Mouse (Mus musculus): Measurements from ENCODE around the gene Dchs1. TPM values are rescaled to one million over a fixed set of nuclear protein-coding genes. Genes with fewer than 3 reads are reported as not detected.

The Dchs1 gene
- polyA plus RNA-seq, 1 experiment, result 5.0 TPM

DNA sequence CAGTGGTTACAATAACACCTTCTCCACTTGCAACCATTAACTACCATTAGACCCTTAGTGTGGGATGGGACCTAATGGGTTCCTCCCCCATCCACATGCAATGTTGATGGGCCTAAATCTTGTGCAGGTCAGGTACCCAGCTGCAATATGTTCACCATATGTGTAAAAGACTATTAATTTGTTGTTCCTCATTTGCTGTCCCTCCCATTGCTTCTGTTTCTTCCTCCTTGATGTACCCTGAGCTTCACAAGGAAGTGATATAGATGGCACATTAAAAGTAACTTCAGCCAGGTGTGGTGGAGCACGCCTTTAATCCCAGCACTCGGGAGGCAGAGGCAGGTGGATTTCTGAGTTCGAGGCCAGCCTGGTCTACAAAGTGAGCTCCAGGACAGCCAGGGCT is 9.5 kb upstream of the Dchs1 start:
- WGBS, result 91% methylated on average over 3 of the region's 3 CpGs
- H3K4me3 ChIP-seq (replicated peaks; ENCODE audit: insufficient read depth, low read depth, low read length), result no peak overlapping the region
- no peak for DNase-seq
- TF ChIP-seq CTCF (IDR thresholded peaks at IDR 0.05; ENCODE audit: borderline replicate concordance, insufficient read depth, low read depth, low read length) (no peak), POLR2A (IDR thresholded peaks at IDR 0.05; ENCODE audit: borderline replicate concordance, insufficient read depth, low read length) (no peak)
- no peak overlapping the region for H3K27ac ChIP-seq (ENCODE audit: insufficient read depth, low read length)
- no peaks in the 10 kb centered on the region for H3K27me3 ChIP-seq (ENCODE audit: control insufficient read depth, insufficient read depth, low read length)
- H3K4me1 ChIP-seq (ENCODE audit: control insufficient read depth, insufficient read depth, low read length), result no peaks in the 10 kb centered on the region

DNA sequence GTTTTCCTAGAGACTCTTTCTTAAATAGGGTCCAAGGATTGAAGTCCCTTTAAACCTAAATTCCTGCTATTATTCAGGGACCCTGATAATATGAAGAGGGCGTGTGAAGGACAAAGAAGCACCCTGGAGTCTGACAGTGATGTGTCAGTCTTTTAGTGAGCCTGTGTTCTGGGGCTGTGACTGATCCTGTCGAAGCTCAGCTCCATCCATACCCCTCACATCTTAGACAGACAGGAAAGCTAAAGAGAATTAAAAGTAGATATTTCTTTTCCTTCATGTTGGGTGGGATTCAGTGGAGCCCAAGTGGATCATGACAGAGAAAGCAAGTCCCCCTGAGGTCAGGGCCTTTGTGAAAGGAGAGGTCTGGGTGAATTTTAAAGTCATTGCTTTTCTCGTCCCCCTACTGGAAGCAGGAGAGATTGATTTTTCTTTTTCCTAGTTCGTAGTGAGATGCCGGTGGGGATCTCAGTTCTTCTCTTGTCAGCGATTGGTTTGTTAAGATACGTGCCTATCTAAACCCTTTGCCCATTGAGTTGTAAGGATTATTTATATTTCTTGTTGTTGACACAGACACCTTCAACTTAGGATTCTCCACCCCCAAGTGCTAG is 8.4 kb upstream of the Dchs1 start:
- Histone ChIP-seq H3K4me1 (ENCODE audit: control insufficient read depth, insufficient read depth, low read length) (no peaks in the 10 kb centered on the region), H3K4me3 (replicated peaks; ENCODE audit: insufficient read depth, low read depth, low read length) (no peak overlapping the region), H3K27me3 (ENCODE audit: control insufficient read depth, insufficient read depth, low read length) (no peaks in the 10 kb centered on the region), H3K27ac (ENCODE audit: insufficient read depth, low read length) (no peak overlapping the region)
- DNase-seq, result no peak
- WGBS, result 19% methylated on average over 7 of the region's 7 CpGs
- TF ChIP-seq CTCF (IDR thresholded peaks at IDR 0.05; ENCODE audit: borderline replicate concordance, insufficient read depth, low read depth, low read length) (0 out of 2 replicates have a peak, but pooled peaks have one; percentile 8), POLR2A (IDR thresholded peaks at IDR 0.05; ENCODE audit: borderline replicate concordance, insufficient read depth, low read length) (no peak)

DNA sequence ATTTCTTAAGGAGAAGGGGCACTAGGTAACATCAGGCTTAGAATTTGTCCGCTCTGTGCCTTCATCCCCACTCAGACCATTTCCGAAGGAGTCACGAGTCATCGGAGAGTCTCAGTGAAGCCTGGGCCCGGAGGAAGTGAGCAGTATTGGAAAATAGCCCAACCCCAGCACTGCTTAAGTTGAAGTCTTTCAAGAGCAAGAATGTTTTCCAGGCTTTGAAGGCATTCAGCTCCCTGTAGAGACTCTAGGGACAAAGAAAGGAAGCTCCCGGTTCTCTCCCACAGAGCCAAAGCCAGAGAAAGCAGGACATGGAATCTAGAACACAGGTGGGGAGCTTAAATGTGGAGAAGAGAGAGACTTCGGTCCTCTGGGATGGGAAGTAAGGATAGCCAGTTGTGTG is 6.2 kb upstream of the Dchs1 start:
- no peak for DNase-seq
- Histone ChIP-seq H3K27ac (ENCODE audit: insufficient read depth, low read length) (no peak overlapping the region), H3K4me3 (replicated peaks; ENCODE audit: insufficient read depth, low read depth, low read length) (no peak overlapping the region), H3K27me3 (ENCODE audit: control insufficient read depth, insufficient read depth, low read length) (no peaks in the 10 kb centered on the region), H3K4me1 (ENCODE audit: control insufficient read depth, insufficient read depth, low read length) (no peaks in the 10 kb centered on the region)
- no peak for TF ChIP-seq POLR2A (IDR thresholded peaks at IDR 0.05; ENCODE audit: borderline replicate concordance, insufficient read depth, low read length)
- TF ChIP-seq CTCF (IDR thresholded peaks at IDR 0.05; ENCODE audit: borderline replicate concordance, insufficient read depth, low read depth, low read length), result no peak
- WGBS, result 70% methylated on average over 7 of the region's 7 CpGs

DNA sequence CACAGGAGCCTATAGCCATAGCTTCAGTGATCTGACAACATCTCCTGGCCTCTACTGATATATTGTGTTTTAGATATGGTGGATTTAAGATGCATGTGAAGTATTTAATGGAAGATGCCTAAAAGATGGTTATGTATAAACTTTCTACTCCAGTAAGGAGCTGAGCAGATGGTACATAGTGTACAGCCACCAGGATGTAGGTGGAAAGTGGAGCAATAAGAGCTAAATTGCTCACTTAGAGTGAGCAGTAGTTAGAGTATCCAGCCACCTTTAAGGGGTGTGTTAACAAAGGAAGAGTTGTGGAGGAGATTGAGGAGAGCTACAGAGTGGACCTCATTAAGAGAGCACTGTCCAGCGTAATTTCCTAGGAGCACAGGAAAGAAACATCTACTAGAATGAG is 3.7 kb upstream of the Dchs1 start:
- no peak overlapping the region for H3K4me3 ChIP-seq (replicated peaks; ENCODE audit: insufficient read depth, low read depth, low read length)
- TF ChIP-seq POLR2A (IDR thresholded peaks at IDR 0.05; ENCODE audit: borderline replicate concordance, insufficient read depth, low read length) (no peak), CTCF (IDR thresholded peaks at IDR 0.05; ENCODE audit: borderline replicate concordance, insufficient read depth, low read depth, low read length) (no peak)

DNA sequence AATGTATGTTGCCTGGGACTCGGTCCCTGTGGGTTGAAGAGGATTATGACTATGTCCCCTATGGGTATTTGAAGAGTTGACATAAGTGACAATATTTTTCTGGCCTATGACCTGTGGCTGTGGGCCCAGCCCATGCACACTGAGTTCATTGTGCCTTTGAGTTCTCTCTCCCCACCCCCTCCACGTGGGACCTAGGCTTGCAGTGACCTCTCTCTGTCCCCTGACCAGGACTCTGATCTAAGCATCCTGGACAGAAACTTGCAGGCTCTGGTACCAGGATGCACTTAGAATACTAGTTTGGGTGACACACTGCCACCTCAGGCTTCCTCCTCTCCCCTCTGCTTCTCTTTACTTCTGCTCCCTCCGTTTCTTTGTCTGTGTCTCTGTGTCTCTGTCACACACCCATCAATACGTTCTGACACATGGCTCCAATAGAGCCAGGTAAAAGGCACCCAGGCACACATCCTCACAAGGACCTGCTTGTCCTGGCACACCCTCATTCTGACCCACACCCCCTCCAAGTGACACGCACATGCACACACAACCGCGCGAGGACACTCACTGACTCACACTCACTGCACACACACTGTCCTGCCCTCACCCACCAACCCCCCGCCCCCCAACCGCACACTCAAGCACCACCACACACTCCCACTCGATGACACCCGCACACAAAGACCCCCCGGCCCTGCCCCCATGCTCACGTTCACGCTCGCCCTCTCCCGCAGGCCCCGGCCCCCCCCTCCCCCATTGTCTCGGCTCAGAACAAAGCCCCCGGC is 759 bp downstream of the Dchs1 start:
- TF ChIP-seq CTCF (IDR thresholded peaks at IDR 0.05; ENCODE audit: borderline replicate concordance, insufficient read depth, low read depth, low read length), result no peak
- Histone ChIP-seq H3K27ac (ENCODE audit: insufficient read depth, low read length) (no peak overlapping the region), H3K4me3 (replicated peaks; ENCODE audit: insufficient read depth, low read depth, low read length) (peak overlapping the region; percentile 32), H3K4me1 (ENCODE audit: control insufficient read depth, insufficient read depth, low read length) (no peaks in the 10 kb centered on the region), H3K27me3 (ENCODE audit: control insufficient read depth, insufficient read depth, low read length) (no peaks in the 10 kb centered on the region; the same call in 1 of the 2 replicates)
- 9% methylated on average over 19 of the region's 20 CpGs for WGBS
- DNase-seq, result no peak

More for the DNA sequence above, 3.7 kb upstream of the Dchs1 start:
- 77% methylated on average over 1 of the region's 1 CpGs for WGBS
- Histone ChIP-seq H3K27ac (ENCODE audit: insufficient read depth, low read length) (no peak overlapping the region), H3K27me3 (ENCODE audit: control insufficient read depth, insufficient read depth, low read length) (no peaks in the 10 kb centered on the region; the same call in 1 of the 2 replicates), H3K4me1 (ENCODE audit: control insufficient read depth, insufficient read depth, low read length) (no peaks in the 10 kb centered on the region)
- DNase-seq, result no peak

DNA sequence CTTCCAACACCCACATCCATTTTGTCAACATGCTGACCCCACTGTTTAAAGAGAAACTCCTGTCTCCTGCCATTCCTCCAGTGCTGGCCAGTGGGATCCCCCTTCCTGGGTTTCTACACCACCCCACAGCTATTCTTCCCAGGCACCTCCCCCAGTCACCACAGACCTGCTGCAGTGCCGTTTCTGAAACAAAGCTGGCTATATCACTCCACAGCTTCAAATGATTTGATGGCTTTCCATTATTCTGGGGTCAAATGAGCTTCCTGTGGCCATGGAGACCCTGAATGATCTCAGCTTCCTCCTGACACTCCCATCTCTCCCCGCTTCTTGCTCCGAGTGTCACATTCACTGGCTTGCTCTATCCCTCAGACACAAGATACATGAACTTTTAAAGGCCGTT is 2.9 kb downstream of the Dchs1 start:
- no peak overlapping the region for H3K27ac ChIP-seq (ENCODE audit: insufficient read depth, low read length)
- DNase-seq, result no peak
- 35% methylated on average over 4 of the region's 4 CpGs for WGBS
- TF ChIP-seq CTCF (IDR thresholded peaks at IDR 0.05; ENCODE audit: borderline replicate concordance, insufficient read depth, low read depth, low read length) (no peak), POLR2A (IDR thresholded peaks at IDR 0.05; ENCODE audit: borderline replicate concordance, insufficient read depth, low read length) (no peak)
- no peak overlapping the region for H3K4me3 ChIP-seq (replicated peaks; ENCODE audit: insufficient read depth, low read depth, low read length)
- H3K27me3 ChIP-seq (ENCODE audit: control insufficient read depth, insufficient read depth, low read length), result no peaks in the 10 kb centered on the region; the same call in 1 of the 2 replicates
- H3K4me1 ChIP-seq (ENCODE audit: control insufficient read depth, insufficient read depth, low read length), result no peaks in the 10 kb centered on the region

DNA sequence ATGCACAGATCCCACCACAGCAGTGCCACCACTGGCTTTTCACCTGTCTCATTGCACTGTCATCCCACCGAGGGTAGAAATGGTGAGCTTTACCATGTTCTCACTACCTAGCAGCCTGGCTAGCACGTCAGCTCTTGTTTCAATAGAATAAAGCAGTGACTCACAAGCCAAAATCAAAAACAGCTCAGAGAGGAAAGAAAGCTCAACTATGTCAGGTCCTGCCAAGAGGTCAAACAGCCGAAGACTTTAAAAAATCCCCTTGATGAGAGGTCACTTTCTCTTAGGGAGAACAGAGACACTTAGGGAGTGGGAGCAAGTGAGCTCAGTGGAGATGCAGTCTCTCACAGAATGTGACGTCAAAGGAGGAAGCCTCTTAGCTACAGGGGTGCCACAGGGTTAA is 3.6 kb downstream of the Dchs1 start:
- no peak for TF ChIP-seq CTCF (IDR thresholded peaks at IDR 0.05; ENCODE audit: borderline replicate concordance, insufficient read depth, low read depth, low read length)
- no peak for TF ChIP-seq POLR2A (IDR thresholded peaks at IDR 0.05; ENCODE audit: borderline replicate concordance, insufficient read depth, low read length)
- H3K27me3 ChIP-seq (ENCODE audit: control insufficient read depth, insufficient read depth, low read length), result no peaks in the 10 kb centered on the region; the same call in 1 of the 2 replicates
- WGBS, result 66% methylated on average over 4 of the region's 4 CpGs
- no peak for DNase-seq
- H3K4me1 ChIP-seq (ENCODE audit: control insufficient read depth, insufficient read depth, low read length), result no peaks in the 10 kb centered on the region
- no peak overlapping the region for H3K27ac ChIP-seq (ENCODE audit: insufficient read depth, low read length)
- no peak overlapping the region for H3K4me3 ChIP-seq (replicated peaks; ENCODE audit: insufficient read depth, low read depth, low read length)

Measured in cerebellum, adult 2 months (tissue).